Mouse (Mus musculus): ENCODE data around the gene Det1. TPM values are rescaled to one million over a fixed set of nuclear protein-coding genes. Genes with fewer than 3 reads are reported as not detected.

Gene Det1
- total RNA-seq, 2 experiments from 2014 or later, result 21.9 to 22.3 TPM

GRCm38 (mm10) chr7:78855044-78855655, 8.1 kb upstream of the Det1 start:
- no peak for DNase-seq (ENCODE audit: low spot score)

DNA sequence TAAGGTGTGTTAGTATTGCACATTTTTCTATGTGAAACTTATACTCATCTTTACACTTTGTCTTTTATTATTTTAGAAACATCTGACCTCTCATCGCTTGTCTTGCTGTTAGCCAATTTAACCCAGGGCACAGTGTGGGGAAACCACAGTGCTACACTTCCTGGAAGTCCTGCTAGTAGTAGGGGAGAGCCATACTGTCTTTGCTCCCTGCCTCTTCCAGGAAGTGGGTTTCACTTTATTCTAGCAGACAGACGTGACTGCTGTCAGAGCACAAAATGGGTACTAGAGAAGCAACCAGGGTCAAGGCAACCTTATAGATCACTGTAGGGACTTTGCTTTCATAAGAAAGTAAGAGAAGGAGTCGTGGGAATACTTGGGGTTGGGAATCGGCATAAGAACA, 7.0 kb upstream of the Det1 start:
- DNase-seq (ENCODE audit: low spot score), result no peak

DNA sequence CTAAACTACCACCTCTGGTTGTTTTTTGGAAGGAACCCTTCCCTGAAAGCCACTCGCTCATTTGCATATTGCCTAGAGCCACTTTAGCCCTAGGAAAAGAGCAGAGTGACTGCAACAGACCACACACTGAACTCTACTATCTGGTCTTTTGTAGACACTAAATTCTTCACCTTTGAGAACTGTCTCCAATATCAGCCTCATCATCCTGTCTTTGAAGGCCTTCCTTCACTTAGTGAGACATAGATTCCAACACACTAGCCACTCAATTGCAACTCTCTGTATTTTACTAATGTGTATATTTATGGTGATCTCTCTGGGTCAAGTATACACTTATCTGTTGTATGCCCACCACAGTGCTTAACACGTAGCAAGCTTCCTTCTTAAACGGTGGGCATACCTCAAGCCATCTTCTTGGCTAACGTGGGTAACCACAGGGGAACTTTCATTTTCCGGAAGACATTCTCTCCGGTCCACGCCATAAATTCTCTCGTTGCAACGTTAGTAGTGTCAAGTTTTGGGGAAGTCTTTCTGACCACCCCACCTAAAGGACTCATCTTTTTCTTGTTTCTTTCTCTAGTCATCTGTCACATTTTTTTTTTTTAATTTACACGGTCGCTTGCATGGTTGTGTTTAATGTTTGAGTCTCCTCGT, 872 bp downstream of the Det1 start:
- DNase-seq (ENCODE audit: low spot score), result no peak

- peak; percentile 48 for DNase-seq (ENCODE audit: low spot score)
Observed at GRCm38 (mm10) chr7:78841601-78842000, 5.5 kb downstream of the Det1 start.

GRCm38 (mm10) chr7:78837250-78837649, 9.8 kb downstream of the Det1 start:
- no peak for DNase-seq (ENCODE audit: low spot score)

GRCm38 (mm10) chr7:78835656-78836055, 11.4 kb downstream of the Det1 start:
- no peak for DNase-seq (ENCODE audit: low spot score)

DNA sequence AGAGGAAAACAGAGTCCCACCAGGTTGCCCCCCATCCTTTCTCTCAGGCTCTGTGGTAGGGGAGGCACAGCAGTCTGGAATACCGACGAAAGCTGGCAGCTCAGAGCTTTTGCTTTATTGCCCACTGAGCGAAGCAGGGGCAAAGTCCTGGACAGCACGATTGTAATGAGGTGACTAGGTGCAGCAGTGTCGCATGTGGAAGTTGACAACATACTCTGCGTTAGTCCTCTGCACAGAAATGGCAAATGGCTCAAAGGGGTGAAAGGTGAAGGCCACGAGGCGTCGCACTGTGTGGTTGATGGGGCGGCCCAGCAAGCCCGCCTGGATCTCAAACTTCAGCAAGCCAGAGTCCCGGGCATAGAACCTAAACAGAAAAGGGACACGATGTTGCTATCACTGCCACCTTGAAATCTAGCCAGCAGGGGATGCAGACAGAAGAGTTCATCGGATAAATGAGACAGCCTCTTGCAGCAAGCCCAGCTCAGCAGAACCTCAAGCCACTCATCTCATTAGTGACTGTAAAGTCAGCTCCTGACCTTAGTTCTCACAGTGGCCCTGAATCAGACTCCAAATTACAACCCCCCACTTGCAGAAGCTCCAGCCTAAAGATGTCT, 19.2 kb downstream of the Det1 start:
- DNase-seq (ENCODE audit: low spot score), result peak; percentile 79

GRCm38 (mm10) chr7:78826682-78827385, 20.2 kb downstream of the Det1 start:
- DNase-seq (ENCODE audit: low spot score), result no peak

DNA sequence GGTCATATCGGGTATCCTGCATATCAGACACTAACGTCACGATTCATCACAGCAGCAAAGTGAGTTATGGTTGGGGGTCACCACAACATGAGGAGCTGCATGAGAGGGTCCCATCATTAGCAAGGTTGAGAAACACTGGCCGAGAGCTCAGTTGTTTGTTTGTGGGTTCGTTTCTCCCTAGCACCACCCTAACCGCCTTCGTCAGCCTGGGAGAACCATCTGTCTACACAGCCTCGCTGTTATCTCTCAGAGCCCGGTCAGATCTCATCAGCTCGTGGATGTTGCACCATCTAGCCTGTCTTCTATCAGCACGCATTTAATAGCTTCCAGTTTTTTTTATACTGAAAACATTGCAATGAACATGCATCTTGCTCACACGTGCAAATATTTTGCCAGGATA, 28.7 kb downstream of the Det1 start:
- DNase-seq (ENCODE audit: low spot score), result no peak

DNA sequence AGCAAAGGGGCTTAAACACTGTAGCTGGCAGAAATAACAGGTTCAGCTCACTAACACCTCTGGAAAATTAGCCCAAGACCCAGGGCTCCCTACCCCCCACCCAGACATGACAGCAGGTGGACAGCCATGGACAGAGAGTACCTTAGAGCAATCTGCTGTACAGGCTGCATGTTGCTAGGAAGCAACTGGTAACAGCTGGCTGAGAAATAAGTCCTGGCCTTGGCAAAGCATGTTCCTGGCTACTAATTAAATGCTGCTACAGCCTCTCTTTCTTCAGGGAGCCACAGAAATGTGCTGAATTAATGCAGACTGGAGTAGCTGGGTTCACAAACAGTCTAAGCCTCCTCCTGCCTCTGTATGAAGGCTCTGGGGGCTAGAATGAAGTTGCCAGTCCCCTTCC, 32.3 kb downstream of the Det1 start:
- DNase-seq (ENCODE audit: low spot score), result no peak

DNA sequence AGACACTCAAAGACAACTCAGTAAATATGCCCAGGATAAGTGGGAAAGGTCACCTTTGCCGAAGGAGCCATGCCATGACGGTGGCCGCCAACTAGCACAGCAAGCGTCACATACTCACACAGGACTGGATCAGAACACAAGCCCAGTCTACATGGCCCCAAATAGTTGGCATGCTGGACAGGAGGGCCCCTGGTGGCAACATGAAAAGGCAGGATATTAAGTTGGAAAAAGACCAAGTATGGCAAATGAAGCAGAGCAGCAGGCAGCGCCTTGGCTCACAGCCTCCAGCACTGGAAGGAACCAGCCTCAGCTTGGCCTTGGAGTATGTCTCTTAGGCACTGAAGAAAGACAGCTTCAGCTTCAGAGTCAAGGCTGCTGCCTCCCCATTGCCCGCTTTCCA, 33.3 kb downstream of the Det1 start:
- DNase-seq (ENCODE audit: low spot score), result no peak

DNA sequence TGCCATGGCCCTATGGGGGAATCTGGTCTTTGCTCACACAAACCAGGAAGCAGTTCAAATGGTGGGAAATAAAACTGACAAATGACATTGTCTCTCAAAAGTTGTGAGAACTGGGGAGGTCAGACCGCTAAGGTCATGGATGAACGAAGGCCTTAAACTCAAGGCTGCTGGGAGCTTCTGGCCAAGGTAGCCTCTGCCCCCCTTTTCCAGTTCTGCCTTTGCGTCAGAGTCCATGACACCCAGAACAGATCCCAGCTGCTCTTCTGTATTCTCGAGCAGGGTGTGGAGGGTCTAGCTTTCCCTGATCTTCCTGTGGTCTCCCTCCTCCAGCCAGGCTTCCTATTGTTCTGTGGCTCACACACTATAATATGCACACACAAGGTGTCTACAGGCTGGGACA, 39.9 kb downstream of the Det1 start:
- DNase-seq (ENCODE audit: low spot score), result no peak

GRCm38 (mm10) chr7:78803841-78804240, 43.2 kb downstream of the Det1 start:
- DNase-seq (ENCODE audit: low spot score), result no peak

- no peak for DNase-seq (ENCODE audit: low spot score)
Observed at GRCm38 (mm10) chr7:78799730-78800496, 47.1 kb downstream of the Det1 start.

- DNase-seq (ENCODE audit: low spot score), result no peak
Observed at GRCm38 (mm10) chr7:78797843-78798455, 49.1 kb downstream of the Det1 start.

DNA sequence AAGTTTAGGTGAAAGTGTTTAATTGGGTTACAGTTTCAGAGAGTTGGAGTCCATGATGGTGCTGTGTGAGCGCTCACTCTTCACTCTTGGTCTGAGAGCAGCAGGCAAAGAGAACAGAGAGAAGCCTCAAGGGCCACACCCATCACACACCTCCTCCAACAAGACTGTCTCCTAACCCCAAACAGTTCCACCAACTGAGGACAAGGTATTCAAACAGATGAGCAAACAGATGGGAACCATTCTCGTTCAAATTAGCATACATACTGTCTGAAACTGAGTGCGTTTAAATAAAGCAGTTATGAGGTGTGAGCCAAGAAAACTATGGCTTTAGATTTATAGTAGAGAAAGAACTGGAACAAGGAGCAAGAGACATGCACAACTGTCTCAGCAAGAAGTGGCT, 50.4 kb downstream of the Det1 start:
- DNase-seq (ENCODE audit: low spot score), result no peak

DNA sequence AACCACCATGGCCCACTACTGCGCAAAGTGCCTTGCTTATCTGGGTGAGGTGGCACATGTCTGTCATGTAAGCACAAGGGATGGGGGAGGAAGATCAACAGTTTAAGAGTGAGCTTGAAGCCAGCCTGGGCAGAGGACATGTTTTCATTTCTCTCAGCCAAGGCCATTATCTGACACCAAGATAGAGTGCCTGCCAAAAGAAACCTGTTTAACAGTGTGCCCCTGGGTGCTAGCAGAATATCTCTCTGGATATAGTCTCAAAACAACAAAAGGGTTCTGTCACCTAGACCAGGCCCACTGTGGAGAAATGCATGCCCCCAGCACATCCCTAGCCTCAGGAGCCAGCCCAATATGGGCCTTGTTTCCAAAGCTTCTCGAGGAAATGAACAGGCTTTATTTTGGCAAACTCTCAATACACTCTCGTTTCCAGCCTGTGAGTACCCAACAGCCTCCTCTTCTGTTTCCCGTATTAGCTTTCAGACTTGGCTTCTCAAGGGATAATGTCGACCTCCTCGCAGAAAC, 52.4 kb downstream of the Det1 start:
- peak; percentile 17 for DNase-seq (ENCODE audit: low spot score)

DNA sequence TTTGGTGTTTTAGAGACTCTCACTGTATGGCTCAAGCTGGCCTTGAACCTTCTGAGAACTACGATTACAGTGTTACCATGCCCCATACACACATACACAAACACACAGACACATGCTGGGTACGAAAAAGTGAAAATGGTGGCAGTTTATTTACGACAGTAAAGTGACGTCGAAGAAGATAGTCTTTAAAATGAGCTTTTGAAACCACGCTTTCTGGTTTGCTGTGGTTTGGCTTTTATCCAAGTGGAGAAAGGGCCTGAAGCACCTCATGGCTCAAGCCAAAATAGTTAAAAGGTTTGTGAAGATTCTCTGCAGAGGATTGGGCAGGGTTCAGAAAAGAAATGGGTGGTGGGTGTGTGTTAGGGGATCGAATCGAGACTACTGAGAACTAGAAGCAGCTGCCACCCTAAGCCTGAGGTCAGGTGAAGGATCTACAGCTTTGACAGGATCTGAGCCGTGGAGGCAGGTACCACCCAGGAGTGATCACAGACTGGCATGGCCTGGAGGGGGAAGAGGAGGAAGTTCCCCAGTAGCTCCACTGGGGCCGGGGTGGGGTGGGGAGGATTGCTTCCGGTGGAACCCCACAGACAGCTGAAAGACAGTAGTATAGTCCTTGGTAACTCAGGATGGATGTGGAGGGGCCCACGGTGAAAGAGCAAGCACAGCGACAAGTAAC, 53.0 kb downstream of the Det1 start:
- DNase-seq (ENCODE audit: low spot score), result no peak

DNA sequence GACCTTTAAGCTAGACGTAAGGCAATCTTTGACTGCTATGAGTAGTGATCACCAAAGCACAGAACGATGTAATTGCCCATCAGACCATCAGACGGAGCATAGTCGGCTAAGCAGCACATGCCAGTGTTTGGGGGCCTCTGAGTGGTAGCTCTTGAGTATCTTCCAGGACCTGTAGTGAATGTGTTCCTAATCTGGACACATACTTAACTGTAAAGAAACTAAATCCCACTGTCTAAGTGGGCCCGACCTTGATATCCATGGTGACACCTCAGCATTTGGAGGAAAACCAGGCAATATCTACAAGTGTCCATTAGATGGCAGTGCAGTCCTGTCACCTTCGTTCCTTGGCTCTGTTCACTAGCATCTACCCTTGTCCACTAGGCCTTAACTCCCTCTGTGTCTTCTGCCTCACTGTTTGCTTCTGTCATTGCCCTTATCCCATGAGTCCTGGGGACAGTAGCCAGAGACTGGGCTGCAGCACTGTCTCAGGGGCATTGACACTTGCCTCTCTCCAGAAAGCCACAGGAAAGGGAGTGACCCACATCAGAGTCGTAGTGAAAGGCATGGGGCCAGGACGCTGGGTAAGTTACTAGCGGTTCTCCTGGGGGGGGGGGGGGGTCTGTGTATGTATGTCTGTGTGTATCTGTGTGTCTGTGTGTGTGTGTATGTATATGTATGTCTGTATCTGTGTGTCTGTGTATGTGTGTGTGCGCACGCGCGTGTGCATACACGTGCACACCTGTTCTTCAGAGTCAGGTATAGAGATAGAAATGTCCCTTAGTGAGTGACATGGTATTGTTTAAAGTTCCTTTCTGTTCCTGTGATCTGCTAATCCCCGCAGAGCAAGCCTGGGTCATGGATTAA, 55.5 kb downstream of the Det1 start:
- peak; percentile 62 for DNase-seq (ENCODE audit: low spot score)
